Mouse (Mus musculus): ENCODE measurements around the gene Slc38a1. TPM values are rescaled to one million over a fixed set of nuclear protein-coding genes. Genes with fewer than 3 reads are reported as not detected.

Gene Slc38a1
- 138 and 142 TPM in 2 replicates for polyA plus RNA-seq (2015; fragmentation: Nextera tagmentation; extraction: Ambion mirVana)

GRCm38 (mm10) chr15:96642436-96643405 lies at the start of gene Slc38a1:
Gene Slc38a1, minus strand, starts transcription at chr15:96642913.
- Histone ChIP-seq H3K27me3 (no peaks in the 10 kb centered on the region), H3K9ac (peak within 1 kb of the TSS; percentile 99), H3K9me3 (replicated peaks) (no peaks in the 10 kb centered on the region), H3K4me2 (peak within 1 kb of the TSS; percentile 65), H3K36me3 (ENCODE audit: poor library complexity, severe bottlenecking) (peaks cover 6% of the 10 kb centered on the region), H3K4me1 (peaks cover 38% of the 10 kb centered on the region), H3K27ac (peak within 1 kb of the TSS; percentile 100), H3K4me3 (peak within 1 kb of the TSS; percentile 87)
- ATAC-seq, result peak; percentile 80
- under 1% methylated on average over 63 of the region's 70 CpGs for whole genome bisulfite sequencing

- no peak overlapping the region for H3K4me3 ChIP-seq
- H3K36me3 ChIP-seq (ENCODE audit: poor library complexity, severe bottlenecking), result peaks cover 95% of the 10 kb centered on the region
- peaks cover 33% of the 10 kb centered on the region for H3K4me1 ChIP-seq
- no peaks in the 10 kb centered on the region for H3K27me3 ChIP-seq
- H3K9ac ChIP-seq, result no peak overlapping the region
- no peak for ATAC-seq
- H3K9me3 ChIP-seq (replicated peaks), result no peaks in the 10 kb centered on the region
- WGBS, result 91% methylated on average over 11 of the region's 11 CpGs
- H3K27ac ChIP-seq, result no peak overlapping the region
- H3K4me2 ChIP-seq, result no peak overlapping the region
These were observed 49.7 kb upstream of the Slc38a1 start for GRCm38 (mm10) chr15:96692401-96692800.

GRCm38 (mm10) chr15:96691381-96691780 lies 48.7 kb upstream of the Slc38a1 start:
- peaks cover 94% of the 10 kb centered on the region for H3K36me3 ChIP-seq (ENCODE audit: poor library complexity, severe bottlenecking)
- ATAC-seq, result no peak
- peaks cover 23% of the 10 kb centered on the region for H3K4me1 ChIP-seq
- no peak overlapping the region for H3K27ac ChIP-seq
- no peak overlapping the region for H3K4me3 ChIP-seq
- 92% methylated on average over 15 of the region's 15 CpGs for WGBS
- no peaks in the 10 kb centered on the region for H3K9me3 ChIP-seq (replicated peaks)
- H3K9ac ChIP-seq, result no peak overlapping the region
- no peaks in the 10 kb centered on the region for H3K27me3 ChIP-seq
- no peak overlapping the region for H3K4me2 ChIP-seq

GRCm38 (mm10) chr15:96690829-96691228 lies 48.1 kb upstream of the Slc38a1 start:
- ATAC-seq, result no peak
- Histone ChIP-seq H3K36me3 (ENCODE audit: poor library complexity, severe bottlenecking) (peaks cover 89% of the 10 kb centered on the region), H3K9ac (no peak overlapping the region), H3K27me3 (no peaks in the 10 kb centered on the region), H3K9me3 (replicated peaks) (no peaks in the 10 kb centered on the region), H3K4me2 (no peak overlapping the region), H3K4me3 (no peak overlapping the region), H3K4me1 (peaks cover 17% of the 10 kb centered on the region), H3K27ac (no peak overlapping the region)
- 95% methylated on average over 13 of the region's 13 CpGs for WGBS

DNA sequence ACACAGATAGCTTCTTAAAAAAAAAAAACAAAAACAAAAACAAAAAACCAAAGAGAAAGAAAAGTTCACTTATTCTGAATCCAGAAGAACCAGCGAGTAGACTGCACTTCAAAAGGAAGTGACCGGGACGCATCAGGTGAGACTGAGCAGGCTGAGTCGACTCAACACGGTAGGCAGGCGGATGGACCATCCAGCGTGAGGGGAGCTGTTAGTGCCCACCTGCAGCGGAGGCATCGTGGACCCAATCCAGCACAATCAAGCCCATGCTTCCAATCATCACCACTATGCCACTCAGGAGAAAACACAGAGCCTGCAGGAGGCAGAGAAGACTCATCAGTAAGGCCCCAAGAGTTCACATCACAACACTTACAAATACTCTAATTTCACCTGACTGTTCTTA lies 47.2 kb upstream of the Slc38a1 start:
- no peaks in the 10 kb centered on the region for H3K9me3 ChIP-seq (replicated peaks)
- ATAC-seq, result no peak
- no peaks in the 10 kb centered on the region for H3K27me3 ChIP-seq
- H3K27ac ChIP-seq, result no peak overlapping the region
- no peak overlapping the region for H3K4me2 ChIP-seq
- peaks cover 79% of the 10 kb centered on the region for H3K36me3 ChIP-seq (ENCODE audit: poor library complexity, severe bottlenecking)
- H3K4me1 ChIP-seq, result peaks cover 8% of the 10 kb centered on the region; the same call in 1 of the 2 replicates
- no peak overlapping the region for H3K9ac ChIP-seq
- 88% methylated on average over 9 of the region's 9 CpGs for WGBS
- no peak overlapping the region for H3K4me3 ChIP-seq

DNA sequence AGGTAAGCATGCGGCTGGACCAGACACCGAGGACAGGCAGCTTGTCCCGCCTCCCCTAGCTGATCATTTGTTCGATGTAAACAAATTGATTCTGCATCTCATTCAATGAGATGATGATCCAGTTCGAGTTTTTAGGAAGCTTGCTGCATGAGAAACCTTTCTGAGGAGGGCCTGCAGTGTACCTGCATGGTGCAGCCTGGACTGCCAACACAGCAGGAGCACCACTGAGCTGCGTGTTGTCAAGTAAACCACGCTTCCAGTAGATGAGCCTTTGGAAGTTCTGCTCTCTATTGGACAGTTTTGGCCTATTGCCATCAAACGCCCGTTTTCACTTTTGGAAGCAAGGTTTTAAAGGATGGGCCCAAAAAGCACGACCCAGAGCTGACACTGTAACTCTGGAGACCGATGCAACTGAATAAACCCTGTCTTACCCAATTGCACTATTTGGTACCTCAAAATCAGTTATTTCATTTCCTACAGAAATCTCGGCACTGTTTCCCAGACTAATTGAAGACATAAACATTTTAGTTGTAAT lies 46.1 kb upstream of the Slc38a1 start:
- H3K27ac ChIP-seq, result no peak overlapping the region
- H3K4me3 ChIP-seq, result no peak overlapping the region
- no peak overlapping the region for H3K4me2 ChIP-seq
- peaks cover 69% of the 10 kb centered on the region for H3K36me3 ChIP-seq (ENCODE audit: poor library complexity, severe bottlenecking)
- no peaks in the 10 kb centered on the region for H3K27me3 ChIP-seq
- H3K9me3 ChIP-seq (replicated peaks), result no peaks in the 10 kb centered on the region
- 81% methylated on average over 12 of the region's 12 CpGs for WGBS
- no peaks in the 10 kb centered on the region; the same call in 1 of the 2 replicates for H3K4me1 ChIP-seq
- ATAC-seq, result no peak
- no peak overlapping the region for H3K9ac ChIP-seq

DNA sequence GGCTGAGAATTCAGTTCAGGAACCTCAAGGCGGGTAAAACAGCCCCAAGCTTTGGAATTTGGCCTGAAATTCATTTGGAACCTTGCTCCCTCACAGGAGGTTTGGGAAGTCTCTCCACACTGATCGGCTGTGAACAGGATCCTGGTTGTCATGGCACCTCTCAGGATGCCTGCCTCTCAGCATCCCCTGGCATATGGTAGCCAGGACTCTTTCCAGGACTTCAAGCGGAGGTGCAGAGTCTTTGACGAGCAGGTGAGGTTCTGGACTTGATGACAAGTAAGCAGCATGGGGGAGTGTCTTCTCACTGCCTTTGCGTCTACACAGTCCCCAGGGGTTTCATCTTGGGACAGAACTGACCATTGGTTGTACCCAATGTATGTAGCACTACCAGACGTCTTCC lies 45.3 kb upstream of the Slc38a1 start:
- no peak overlapping the region for H3K9ac ChIP-seq
- WGBS, result 82% methylated on average over 6 of the region's 6 CpGs
- no peak for ATAC-seq

GRCm38 (mm10) chr15:96687366-96687765 lies 44.7 kb upstream of the Slc38a1 start:
- Histone ChIP-seq H3K27me3 (no peaks in the 10 kb centered on the region), H3K9ac (no peak overlapping the region), H3K4me3 (no peak overlapping the region), H3K4me1 (no peaks in the 10 kb centered on the region; the same call in 1 of the 2 replicates), H3K4me2 (no peak overlapping the region), H3K27ac (no peak overlapping the region), H3K36me3 (ENCODE audit: poor library complexity, severe bottlenecking) (peaks cover 54% of the 10 kb centered on the region), H3K9me3 (replicated peaks) (no peaks in the 10 kb centered on the region)
- WGBS, result 80% methylated on average over 1 of the region's 1 CpGs
- ATAC-seq, result no peak; the same call in 1 of the 2 replicates

More for the DNA sequence above, 45.3 kb upstream of the Slc38a1 start:
- Histone ChIP-seq H3K9me3 (replicated peaks) (no peaks in the 10 kb centered on the region), H3K4me2 (no peak overlapping the region), H3K4me3 (no peak overlapping the region), H3K27ac (no peak overlapping the region), H3K4me1 (no peaks in the 10 kb centered on the region; the same call in 1 of the 2 replicates), H3K27me3 (no peaks in the 10 kb centered on the region), H3K36me3 (ENCODE audit: poor library complexity, severe bottlenecking) (peaks cover 61% of the 10 kb centered on the region)

- Histone ChIP-seq H3K9me3 (replicated peaks) (no peaks in the 10 kb centered on the region), H3K4me2 (no peak overlapping the region), H3K27me3 (no peaks in the 10 kb centered on the region), H3K27ac (no peak overlapping the region), H3K9ac (no peak overlapping the region), H3K4me3 (no peak overlapping the region), H3K4me1 (no peaks in the 10 kb centered on the region; the same call in 1 of the 2 replicates), H3K36me3 (ENCODE audit: poor library complexity, severe bottlenecking) (peaks cover 45% of the 10 kb centered on the region)
- ATAC-seq, result no peak; the same call in 1 of the 2 replicates
- 85% methylated on average over 9 of the region's 9 CpGs for WGBS
These were observed 43.8 kb upstream of the Slc38a1 start for GRCm38 (mm10) chr15:96686201-96687159.

GRCm38 (mm10) chr15:96685273-96685672 lies 42.6 kb upstream of the Slc38a1 start:
- ATAC-seq, result no peak
- Histone ChIP-seq H3K4me1 (no peaks in the 10 kb centered on the region; the same call in 1 of the 2 replicates), H3K4me3 (no peak overlapping the region), H3K4me2 (no peak overlapping the region), H3K27ac (no peak overlapping the region), H3K9me3 (replicated peaks) (no peaks in the 10 kb centered on the region), H3K36me3 (ENCODE audit: poor library complexity, severe bottlenecking) (peaks cover 33% of the 10 kb centered on the region), H3K9ac (no peak overlapping the region), H3K27me3 (no peaks in the 10 kb centered on the region)
- 69% methylated on average over 6 of the region's 6 CpGs for WGBS

DNA sequence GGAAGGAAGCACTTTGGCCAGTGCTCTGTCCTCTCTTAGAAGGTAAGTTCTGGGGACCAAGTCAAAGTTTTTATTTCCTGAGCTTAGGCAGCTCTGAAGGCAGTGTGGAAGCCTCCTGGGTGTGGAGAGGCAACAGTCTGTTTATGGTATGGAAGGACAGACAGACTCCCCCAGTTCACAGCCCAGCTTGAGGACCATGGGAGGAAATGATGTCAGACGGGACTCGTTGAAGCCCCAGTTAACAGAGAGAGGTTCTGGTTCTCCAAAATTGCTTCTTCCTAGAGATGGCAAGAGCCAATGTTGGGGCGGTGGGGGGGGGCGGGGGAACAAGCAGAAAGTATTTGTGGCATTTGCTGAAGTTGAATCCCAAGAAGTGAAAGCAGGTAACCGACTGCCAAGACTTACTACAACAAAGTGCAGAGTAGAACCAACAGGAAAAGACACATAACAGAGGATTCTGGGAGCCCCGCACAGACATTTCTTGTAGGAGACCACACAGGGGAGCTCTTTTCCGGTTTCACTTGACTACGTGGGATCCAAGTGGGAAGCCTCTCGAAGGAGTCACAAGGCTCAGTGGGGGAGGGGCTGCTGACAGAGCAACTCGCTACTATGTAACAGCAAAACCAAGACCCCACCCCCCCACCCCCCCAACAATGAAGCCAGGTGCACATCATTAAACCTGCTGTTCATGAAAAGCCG lies 41.6 kb upstream of the Slc38a1 start:
- no peak overlapping the region for H3K27ac ChIP-seq
- H3K4me3 ChIP-seq, result no peak overlapping the region
- H3K36me3 ChIP-seq (ENCODE audit: poor library complexity, severe bottlenecking), result peaks cover 25% of the 10 kb centered on the region
- H3K4me2 ChIP-seq, result no peak overlapping the region
- H3K4me1 ChIP-seq, result no peaks in the 10 kb centered on the region; the same call in 1 of the 2 replicates
- no peak overlapping the region for H3K9ac ChIP-seq
- H3K9me3 ChIP-seq (replicated peaks), result no peaks in the 10 kb centered on the region
- no peaks in the 10 kb centered on the region for H3K27me3 ChIP-seq
- 52% methylated on average over 11 of the region's 11 CpGs for WGBS
- no peak for ATAC-seq

Data from forebrain, embryonic 13.5 days (tissue).